Mouse (Mus musculus) adrenal gland, postnatal 10 days (tissue): Measurements from ENCODE around the gene Prr36. TPM values are rescaled to one million over a fixed set of nuclear protein-coding genes. Genes with fewer than 3 reads are reported as not detected.
A peak's percentile ranks its signal among the peaks of the same experiment; 100 is the strongest.

Experiments
- DNase-seq: peaks from one replicate; pipeline ENCODE4 v3.0.0; 2021; ENCODE audit warnings: mixed read lengths
- total RNA-seq, 2 experiments: library from RNA; stranded (reverse); gene quantifications; 2 replicates each; pipeline ENCODE4 v1.2.3; 2021

Prr36 gene
- total RNA-seq, 2 experiments from 2014 or later: 2.6 to 4.2 TPM

GRCm38 (mm10) chr8:4201321-4201720 is 15.9 kb downstream of the Prr36 start:
- no peak for DNase-seq

GRCm38 (mm10) chr8:4193588-4193894 is 23.7 kb downstream of the Prr36 start:
- no peak for DNase-seq

GRCm38 (mm10) chr8:4192807-4193587 is 24.3 kb downstream of the Prr36 start:
- DNase-seq: peak; percentile 95

- no peak for DNase-seq
Measured at GRCm38 (mm10) chr8:4192305-4192704, 25.0 kb downstream of the Prr36 start.

GRCm38 (mm10) chr8:4189031-4189722 is 28.1 kb downstream of the Prr36 start:
- no peak for DNase-seq

- no peak for DNase-seq
Measured at GRCm38 (mm10) chr8:4188605-4189004, 28.7 kb downstream of the Prr36 start.

GRCm38 (mm10) chr8:4186151-4186550 is 31.1 kb downstream of the Prr36 start:
- DNase-seq: no peak

- no peak for DNase-seq
Measured at GRCm38 (mm10) chr8:4183409-4183808, 33.9 kb downstream of the Prr36 start.

GRCm38 (mm10) chr8:4174018-4174417 is 43.2 kb downstream of the Prr36 start:
- DNase-seq: no peak

GRCm38 (mm10) chr8:4172486-4172885 is 44.8 kb downstream of the Prr36 start:
- no peak for DNase-seq

- DNase-seq: no peak
Measured at GRCm38 (mm10) chr8:4167918-4168317, 49.3 kb downstream of the Prr36 start.

GRCm38 (mm10) chr8:4166881-4167525 is 50.3 kb downstream of the Prr36 start:
- no peak for DNase-seq

GRCm38 (mm10) chr8:4165852-4166751 is 51.2 kb downstream of the Prr36 start, which contains the start of gene Evi5l:
Gene Evi5l (plus strand): TSS chr8:4166567.
- peak; percentile 99 for DNase-seq

- no peak for DNase-seq
Measured at GRCm38 (mm10) chr8:4165176-4165851, 51.9 kb downstream of the Prr36 start.

- DNase-seq: no peak
Measured at GRCm38 (mm10) chr8:4162786-4163185, 54.5 kb downstream of the Prr36 start.

Other genes starting within 250 kb of the Prr36 start
- 1 to 10 TPM; 4.0 to 4.1 TPM for gene Cd209f, start 111.6 kb downstream of the Prr36 start, total RNA-seq
- under 1 TPM; 0.69 to 1.00 TPM for gene Cd209g, start 83.4 kb downstream of the Prr36 start, total RNA-seq
- 10 to 100 TPM; 29.6 to 46.0 TPM for gene Evi5l, start 50.9 kb downstream of the Prr36 start, total RNA-seq
- 1 to 10 TPM; 8.5 to 8.6 TPM for gene Lrrc8e, start 9.4 kb upstream of the Prr36 start, total RNA-seq
- 10 to 100 TPM; 78.2 to 79.0 TPM for gene Map2k7, start 21.3 kb upstream of the Prr36 start, total RNA-seq
- 1 to 10 TPM in 1 of 2 experiments, not detected in 1; 2.4 TPM for gene Gm49320, start 21.4 kb upstream of the Prr36 start, total RNA-seq
- 10 to 100 TPM; 10.5 to 20.2 TPM for gene Tgfbr3l, start 30.8 kb upstream of the Prr36 start, total RNA-seq
- gene Snapc2, start 35.6 kb upstream of the Prr36 start, total RNA-seq: 10 to 100 TPM; 21.7 to 24.4 TPM
- gene Ctxn1, start 41.8 kb upstream of the Prr36 start, total RNA-seq: 10 to 100 TPM; 11.0 to 14.7 TPM
- 100 to 1,000 TPM; 150 to 180 TPM for gene Timm44, start 58.5 kb upstream of the Prr36 start, total RNA-seq
- gene Ccl25, start 107.8 kb upstream of the Prr36 start, total RNA-seq: 10 to 100 TPM; 10.5 to 19.3 TPM
- 10 to 100 TPM; 77.7 to 83.9 TPM for gene Elavl1, start 108.0 kb upstream of the Prr36 start, total RNA-seq